ENCODE assay signal across 21 mouse cellular contexts in genomic region chr10:77882553-77882952, GRCm38 (mm10). TPM values are rescaled to one million over a fixed set of nuclear protein-coding genes. Genes with fewer than 3 reads are reported as not detected.
DNase-seq lines count a peak whose midpoint lies in the region; ATAC-seq and TF ChIP-seq lines count a peak whose summit lies in the region.
"Had no signal": no experiment of that assay in that cellular context is flagged by ENCODE, and none has a peak within 500 bp of the region (broad histone marks: within the 10 kb centered on the region; RNA-seq: fewer than 3 reads in every experiment).

No protein-coding gene starts in this region.

- H3K4me3 ChIP-seq in gastrocnemius, adult 2 months: no peak overlapping the region
- H3K4me3 ChIP-seq in liver, postnatal 0 days (ENCODE audit: low read depth, low read length): no peak overlapping the region
- H3K4me3 ChIP-seq in E14TG2a.4 (replicated peaks; ENCODE audit: low read length): no peak overlapping the region
- H3K4me3 ChIP-seq: embryonic facial prominence, embryonic 13.5 days; lung, embryonic 15.5 days; myocyte; stomach, embryonic 15.5 days had no signal

- H3K4me2 ChIP-seq in liver, postnatal 0 days (ENCODE audit: low read depth, low read length): no peak overlapping the region
- H3K4me2 ChIP-seq: embryonic facial prominence, embryonic 13.5 days; lung, embryonic 15.5 days; stomach, embryonic 15.5 days had no signal

- no peak for DNase-seq in gastrocnemius, adult 2 months
- DNase-seq in gastrocnemius, postnatal 4 days (ENCODE audit: low spot score in 2 of 2): no peak
- DNase-seq in liver, postnatal 0 days: no peak
- DNase-seq in liver (no peak), ZHBTc4 (ENCODE audit: low read depth, low spot score) (peak; percentile 78)
- no peak for DNase-seq in spleen, postnatal 4 days (ENCODE audit: low spot score in 2 of 2)
- DNase-seq: adrenal gland, postnatal 14 days; cerebellum, postnatal 25 days; kidney, postnatal 10 days; layer of hippocampus, adult 9-11 months; left cerebral cortex, postnatal 4 days had no signal

- no peak for TF ChIP-seq EP300 in liver, postnatal 0 days (IDR thresholded peaks at IDR 0.05; ENCODE audit: low read depth)

- no peak for ATAC-seq in liver, postnatal 0 days
- ATAC-seq in frontal cortex, adult (ENCODE audit: low TSS enrichment): no peak

- no peaks in the 10 kb centered on the region for H3K27me3 ChIP-seq in liver, postnatal 0 days (ENCODE audit: insufficient read depth, low read length)
- H3K27me3 ChIP-seq in E14TG2a.4 (ENCODE audit: insufficient read depth, low read length): no peaks in the 10 kb centered on the region
- H3K27me3 ChIP-seq: embryonic facial prominence, embryonic 13.5 days; lung, embryonic 15.5 days; stomach, embryonic 15.5 days had no signal

- H3K27ac ChIP-seq in gastrocnemius, adult 2 months: no peak overlapping the region
- no peak overlapping the region for H3K27ac ChIP-seq in liver, postnatal 0 days (ENCODE audit: low read depth)
- H3K27ac ChIP-seq: embryonic facial prominence, embryonic 13.5 days; lung, embryonic 15.5 days; stomach, embryonic 15.5 days had no signal

- no peaks in the 10 kb centered on the region for H3K9me3 ChIP-seq in liver, postnatal 0 days (ENCODE audit: low read length)
- H3K9me3 ChIP-seq in E14TG2a.4 (ENCODE audit: low read length): no peaks in the 10 kb centered on the region
- H3K9me3 ChIP-seq: embryonic facial prominence, embryonic 13.5 days; lung, embryonic 15.5 days; stomach, embryonic 15.5 days had no signal

- no peaks in the 10 kb centered on the region for H3K36me3 ChIP-seq in liver, postnatal 0 days (replicated peaks; ENCODE audit: insufficient read depth, low read length)
- no peaks in the 10 kb centered on the region for H3K36me3 ChIP-seq in E14TG2a.4 (ENCODE audit: insufficient read depth, low read length)
- H3K36me3 ChIP-seq: embryonic facial prominence, embryonic 13.5 days; lung, embryonic 15.5 days; stomach, embryonic 15.5 days had no signal

- WGBS in liver, postnatal 0 days (ENCODE audit: insufficient replicate concordance): 74% methylated on average over 5 of the region's 5 CpGs

- TF ChIP-seq CTCF in gastrocnemius, adult 2 months (IDR thresholded peaks at IDR 0.05): peak; percentile 41
- TF ChIP-seq CTCF in liver, postnatal 0 days (IDR thresholded peaks at IDR 0.05; ENCODE audit: low read depth): peak; percentile 36
- TF ChIP-seq CTCF in E14TG2a.4 (conservative IDR thresholded peaks at IDR 0.05; ENCODE audit: low read length): peak; percentile 73

- no peaks in the 10 kb centered on the region for H3K4me1 ChIP-seq in liver, postnatal 0 days (ENCODE audit: insufficient read depth)
- no peaks in the 10 kb centered on the region for H3K4me1 ChIP-seq in E14TG2a.4 (replicated peaks; ENCODE audit: low read depth, low read length)
- H3K4me1 ChIP-seq: embryonic facial prominence, embryonic 13.5 days; lung, embryonic 15.5 days; stomach, embryonic 15.5 days had no signal

- intact Hi-C loops in gastrocnemius, adult 2 months (cut with DNase I): loop anchor here (10.0 kb wide), 1 partner anchor 368 kb away; the partner anchor contains the start of gene Fam207a

- no peak overlapping the region for H3K9ac ChIP-seq in liver, postnatal 0 days (replicated peaks)
- H3K9ac ChIP-seq: embryonic facial prominence, embryonic 13.5 days; lung, embryonic 15.5 days; stomach, embryonic 15.5 days had no signal

RNA-seq across cellular contexts. Expression of gene Lrrc3, which starts 19.8 kb away (rescaled TPM):
- under 1 TPM; 0.13 to 0.14 TPM for total RNA-seq in gastrocnemius, adult 2 months (2021)
- total RNA-seq in gastrocnemius, postnatal 4 days (2021): 1 to 10 TPM; 1.2 to 1.4 TPM
- 24.4 and 26.6 TPM in 2 replicates for polyA plus RNA-seq in liver, postnatal 0 days (2015; fragmentation: Nextera tagmentation; extraction: Ambion mirVana)
- total RNA-seq: megakaryocyte-erythroid progenitor cell, adult 5-6 weeks had no signal

RNA-seq across cellular contexts. Expression of gene Gm3285, which starts 20.8 kb away (rescaled TPM):
- total RNA-seq in gastrocnemius, adult 2 months (2021): not detected
- total RNA-seq in gastrocnemius, postnatal 4 days (2021): not detected
- polyA plus RNA-seq in liver, postnatal 0 days (2015; fragmentation: Nextera tagmentation; extraction: Ambion mirVana): not detected in 2 replicates
- total RNA-seq: adrenal gland, postnatal 14 days; gastrocnemius, adult 8-10 months; heart, postnatal 25 days; left cerebral cortex, postnatal 4 days; megakaryocyte-erythroid progenitor cell, adult 5-6 weeks had no signal
- polyA plus RNA-seq: embryonic facial prominence, embryonic 13.5 days; forebrain, embryonic 11.5 days; lung, embryonic 15.5 days; myocyte; stomach, embryonic 15.5 days had no signal

RNA-seq across cellular contexts. Expression of gene Gm10318, which starts 29.9 kb away (rescaled TPM):
- total RNA-seq in gastrocnemius, adult 2 months (2021): not detected
- total RNA-seq in gastrocnemius, postnatal 4 days (2021): not detected
- polyA plus RNA-seq in liver, postnatal 0 days (2015; fragmentation: Nextera tagmentation; extraction: Ambion mirVana): not detected in 2 replicates
- total RNA-seq: adrenal gland, postnatal 14 days; gastrocnemius, adult 8-10 months; heart, postnatal 25 days; left cerebral cortex, postnatal 4 days; megakaryocyte-erythroid progenitor cell, adult 5-6 weeks had no signal
- polyA plus RNA-seq: embryonic facial prominence, embryonic 13.5 days; forebrain, embryonic 11.5 days; lung, embryonic 15.5 days; myocyte; stomach, embryonic 15.5 days had no signal

RNA-seq across cellular contexts. Expression of gene Gm36176, which starts 36.0 kb away (rescaled TPM):
- total RNA-seq in gastrocnemius, adult 2 months (2021): not detected
- total RNA-seq in gastrocnemius, postnatal 4 days (2021): not detected
- not detected in 2 replicates for polyA plus RNA-seq in liver, postnatal 0 days (2015; fragmentation: Nextera tagmentation; extraction: Ambion mirVana)
- total RNA-seq: adrenal gland, postnatal 14 days; gastrocnemius, adult 8-10 months; heart, postnatal 25 days; left cerebral cortex, postnatal 4 days; megakaryocyte-erythroid progenitor cell, adult 5-6 weeks had no signal
- polyA plus RNA-seq: embryonic facial prominence, embryonic 13.5 days; forebrain, embryonic 11.5 days; lung, embryonic 15.5 days; myocyte; stomach, embryonic 15.5 days had no signal

RNA-seq across cellular contexts. Expression of gene Krtap10-10, which starts 46.8 kb away (rescaled TPM):
- not detected for total RNA-seq in gastrocnemius, adult 2 months (2021)
- total RNA-seq in gastrocnemius, postnatal 4 days (2021): not detected
- not detected in 2 replicates for polyA plus RNA-seq in liver, postnatal 0 days (2015; fragmentation: Nextera tagmentation; extraction: Ambion mirVana)
- total RNA-seq: adrenal gland, postnatal 14 days; gastrocnemius, adult 8-10 months; heart, postnatal 25 days; left cerebral cortex, postnatal 4 days; megakaryocyte-erythroid progenitor cell, adult 5-6 weeks had no signal
- polyA plus RNA-seq: embryonic facial prominence, embryonic 13.5 days; forebrain, embryonic 11.5 days; lung, embryonic 15.5 days; myocyte; stomach, embryonic 15.5 days had no signal
